Mouse (Mus musculus) CH12.LX (cell line): ENCODE measurements around the gene Gm36028. TPM values are rescaled to one million over a fixed set of nuclear protein-coding genes. Genes with fewer than 3 reads are reported as not detected.

Source experiments
- DNase-seq: peaks from one replicate; pipeline ENCODE4 v3.0.0-alpha.2; 2013; ENCODE audit errors: extremely low read depth
- H3K27ac ChIP-seq: 2 replicates; pipeline ENCODE4 v1.5.1; 2012; ENCODE audit warnings: low read depth, mild to moderate bottlenecking, control low read depth, moderate library complexity; ENCODE audit not compliant: insufficient read depth
- H3K27me3 ChIP-seq: replicated peaks from 2 replicates; pipeline ENCODE3; 2012; ENCODE audit warnings: inconsistent platforms
- H3K36me3 ChIP-seq, 2 experiments: replicated peaks in 1 of 2; 2 replicates each; pipeline versions ENCODE3 to v1.6.1; 2012; ENCODE audit warnings: inconsistent platforms in 1 of 2, low read length in 1 of 2, mild to moderate bottlenecking in 1 of 2, mixed read lengths in 1 of 2, moderate library complexity in 1 of 2; ENCODE audit not compliant: control insufficient read depth in 1 of 2, insufficient read depth in 1 of 2
- H3K4me1 ChIP-seq, 2 experiments: 2 replicates each; pipeline ENCODE4 v1.6.1; 2012; ENCODE audit warnings: inconsistent platforms in 1 of 2, moderate library complexity in 1 of 2; ENCODE audit not compliant: insufficient read depth in 2 of 2, control insufficient read depth in 1 of 2
- H3K4me2 ChIP-seq: 2 replicates; pipeline ENCODE4 v1.6.1; 2012; ENCODE audit warnings: low read depth, mild to moderate bottlenecking, control low read depth; ENCODE audit not compliant: poor library complexity, insufficient read depth, severe bottlenecking
- H3K4me3 ChIP-seq, 3 experiments: fragments of 150-350 bp in 1 of 3; sonication (generic) in 1 of 3; replicated peaks in 1 of 3; 2 replicates each; pipeline versions ENCODE3 to v1.5.1; 2011 to 2012; ENCODE audit warnings: low read depth in 2 of 3, low read length in 2 of 3, mild to moderate bottlenecking in 2 of 3, moderate library complexity in 2 of 3, control low read depth in 1 of 3, improper control_type of control experiment in 1 of 3, inconsistent platforms in 1 of 3, mixed read lengths in 1 of 3; ENCODE audit not compliant: poor library complexity in 1 of 3
- H3K79me2 ChIP-seq: replicated peaks from 2 replicates; pipeline ENCODE4 v1.6.1; 2012; ENCODE audit warnings: mild to moderate bottlenecking, moderate library complexity; ENCODE audit not compliant: control insufficient read depth, poor library complexity, insufficient read depth, severe bottlenecking; ENCODE audit errors: extremely low read depth
- H3K9ac ChIP-seq: 2 replicates; pipeline ENCODE4 v1.6.1; 2012; ENCODE audit warnings: low read depth, mild to moderate bottlenecking, control low read depth, moderate library complexity; ENCODE audit not compliant: insufficient read depth
- H3K9me3 ChIP-seq: replicated peaks from 2 replicates; pipeline ENCODE3; 2012; ENCODE audit warnings: low read length, inconsistent platforms, mixed read lengths
- BHLHE40 ChIP-seq: IDR thresholded peaks from 2 replicates; pipeline ENCODE4 v1.6.1; 2011; ENCODE audit warnings: mild to moderate bottlenecking, low read depth, low read length, improper control_type of control experiment
- CTCF ChIP-seq, 2 experiments: IDR thresholded peaks in 1 of 2; conservative IDR thresholded peaks in 1 of 2; 2 replicates each; pipeline ENCODE4 v1.5.1; 2011 to 2012; ENCODE audit warnings: low read depth in 2 of 2, low read length in 2 of 2, improper control_type of control experiment in 1 of 2, inconsistent platforms in 1 of 2, mild to moderate bottlenecking in 1 of 2, moderate library complexity in 1 of 2
- E2F4 ChIP-seq: IDR thresholded peaks from 2 replicates; pipeline ENCODE4 v1.6.1; 2011; ENCODE audit warnings: low read depth, low read length, improper control_type of control experiment; ENCODE audit not compliant: insufficient replicate concordance
- ETS1 ChIP-seq: conservative IDR thresholded peaks from 2 replicates; pipeline ENCODE4 v1.6.1; 2012; ENCODE audit warnings: low read depth, mild to moderate bottlenecking, inconsistent platforms, low read length, improper control_type of control experiment, moderate library complexity
- HCFC1 ChIP-seq: IDR thresholded peaks from 2 replicates; pipeline ENCODE4 v1.6.1; 2012; ENCODE audit warnings: low read depth, mild to moderate bottlenecking, inconsistent platforms, low read length, improper control_type of control experiment
- JUN ChIP-seq: IDR thresholded peaks from 2 replicates; pipeline ENCODE4 v1.6.1; 2011; ENCODE audit warnings: low read depth, mild to moderate bottlenecking, low read length, improper control_type of control experiment, moderate library complexity; ENCODE audit not compliant: insufficient read depth
- JUND ChIP-seq: conservative IDR thresholded peaks from 2 replicates; pipeline ENCODE4 v1.6.1; 2011; ENCODE audit warnings: low read depth, low read length, improper control_type of control experiment
- KAT2A ChIP-seq: IDR thresholded peaks from 2 replicates; pipeline ENCODE4 v1.6.1; 2012; ENCODE audit warnings: low read length, improper control_type of control experiment, inconsistent platforms; ENCODE audit not compliant: insufficient replicate concordance
- MAFK ChIP-seq: IDR thresholded peaks from 2 replicates; pipeline ENCODE4 v1.6.1; 2011; ENCODE audit warnings: low read length, improper control_type of control experiment; ENCODE audit not compliant: insufficient replicate concordance
- MAZ ChIP-seq: IDR thresholded peaks from 2 replicates; pipeline ENCODE4 v1.6.1; 2012; ENCODE audit warnings: low read depth, mild to moderate bottlenecking, inconsistent platforms, low read length, improper control_type of control experiment, moderate library complexity
- MXI1 ChIP-seq: IDR thresholded peaks from 2 replicates; pipeline ENCODE4 v1.6.1; 2011; ENCODE audit warnings: mild to moderate bottlenecking, low read depth, low read length, improper control_type of control experiment
- MYC ChIP-seq: IDR thresholded peaks from 2 replicates; pipeline ENCODE4 v1.6.1; 2011; ENCODE audit warnings: low read depth, mild to moderate bottlenecking, improper control_type of control experiment, low read length
- NRF1 ChIP-seq: IDR thresholded peaks from 2 replicates; pipeline ENCODE4 v1.6.1; 2014; ENCODE audit warnings: low read depth, mild to moderate bottlenecking, inconsistent platforms, low read length, improper control_type of control experiment, moderate library complexity
- PAX5 ChIP-seq: IDR thresholded peaks from 2 replicates; pipeline ENCODE4 v1.6.1; 2012; ENCODE audit warnings: low read length, inconsistent platforms, mixed read lengths
- POLR2A ChIP-seq: IDR thresholded peaks from 2 replicates; pipeline ENCODE4 v1.6.1; 2011; ENCODE audit warnings: low read depth, mild to moderate bottlenecking, improper control_type of control experiment, low read length
- SIN3A ChIP-seq: IDR thresholded peaks from 2 replicates; pipeline ENCODE4 v1.6.1; 2012; ENCODE audit warnings: low read length, improper control_type of control experiment, inconsistent platforms
- SMC3 ChIP-seq: IDR thresholded peaks from 2 replicates; pipeline ENCODE4 v1.6.1; 2011; ENCODE audit warnings: low read depth, low read length, improper control_type of control experiment
- TCF12 ChIP-seq: IDR thresholded peaks from 2 replicates; pipeline ENCODE4 v1.6.1; 2014; ENCODE audit warnings: low read depth, mild to moderate bottlenecking, inconsistent platforms, low read length, improper control_type of control experiment
- UBTF ChIP-seq: IDR thresholded peaks from 2 replicates; pipeline ENCODE4 v1.6.1; 2012; ENCODE audit warnings: low read depth, mild to moderate bottlenecking, inconsistent platforms, low read length, improper control_type of control experiment, moderate library complexity
- USF2 ChIP-seq: conservative IDR thresholded peaks from 2 replicates; pipeline ENCODE4 v1.6.1; 2011; ENCODE audit warnings: low read depth, low read length, improper control_type of control experiment
- dilution Hi-C: fragments of 300-500 bp; cut with MboI; formaldehyde crosslinking; loops from 2 replicates; pipeline ENCODE4 v1.14.3; 2020; ENCODE audit warnings: low sequenced_read_pairs; ENCODE audit not compliant: extremely low pct_unique_long_range_greater_than_20kb, extremely low pct_ligation_motif_present
- in situ Hi-C: fragments of 300-500 bp; cut with MboI; formaldehyde crosslinking; loops from 3 replicates; pipeline ENCODE4 v1.14.3; 2019; ENCODE audit warnings: low sequenced_read_pairs, low pct_ligation_motif_present, low pct_unique_long_range_greater_than_20kb, mixed read lengths
- polyA plus RNA-seq: library from polyadenylated mRNA; unstranded; fragments of >175 nt; gene quantifications from 2 replicates; pipeline ENCODE4 v1.2.1, GENCODE M21; 2012; ENCODE audit warnings: low read depth; ENCODE audit not compliant: insufficient read length
- total RNA-seq, 2 experiments: library from RNA; depleted of rRNA; stranded (reverse); fragments of 300-350 nt in 1 of 2; fragments of >200 nt in 1 of 2; gene quantifications; 2 replicates each; pipeline ENCODE4 v1.2.3; 2012 to 2014

Gene Gm36028
- total and polyA plus RNA-seq, 3 experiments: not detected

DNA sequence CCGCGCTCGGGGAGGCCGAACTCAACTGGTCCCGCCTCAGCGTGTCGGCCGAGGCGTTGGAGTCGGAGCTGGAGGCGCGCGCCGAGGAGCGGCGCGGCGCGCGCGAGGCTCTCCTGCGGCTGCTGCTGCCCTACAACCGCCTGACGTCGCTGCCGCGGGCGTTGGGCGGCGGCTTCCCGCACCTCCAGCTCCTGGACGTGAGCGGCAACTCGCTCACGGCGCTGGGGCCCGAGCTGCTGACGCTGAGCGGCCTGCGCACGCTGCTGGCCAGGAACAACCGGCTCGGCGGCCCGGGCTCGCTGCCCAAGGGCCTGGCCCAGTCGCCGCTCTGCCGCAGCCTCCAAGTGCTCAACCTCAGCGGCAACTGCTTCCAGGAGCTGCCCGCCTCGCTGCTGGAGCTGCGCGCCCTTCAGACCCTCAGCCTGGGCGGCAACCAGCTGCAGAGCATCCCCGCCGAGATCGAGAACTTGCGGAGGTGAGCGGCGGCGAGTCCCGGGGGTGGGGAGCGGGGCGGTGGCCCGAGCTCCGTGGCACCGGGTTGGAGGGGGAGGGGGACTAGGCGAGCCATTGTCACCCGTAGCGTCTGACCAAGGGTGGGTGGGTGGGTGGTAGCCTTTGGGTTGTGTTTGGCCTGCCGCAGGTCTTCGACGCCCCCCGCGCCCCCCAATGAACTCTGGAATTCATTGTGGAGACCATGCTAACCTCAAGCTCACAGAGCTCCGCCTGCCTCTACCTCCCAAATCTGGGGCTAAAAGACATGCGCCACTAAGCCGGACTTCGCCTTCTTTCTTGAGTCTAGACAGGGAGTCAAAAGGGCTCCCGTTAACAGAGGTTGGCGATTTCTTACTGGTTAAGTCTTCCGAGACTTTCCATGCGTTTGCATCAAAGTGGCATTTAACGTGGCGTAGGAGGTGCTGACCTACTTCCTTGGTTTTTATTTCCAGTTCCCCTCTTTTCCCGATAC lies 7.8 kb upstream of the Gm36028 start:
- TF ChIP-seq KAT2A (no peak), MAZ (no peak), SIN3A (peak; percentile 65), BHLHE40 (no peak), MYC (peak; percentile 16; the same call in 1 of the 2 replicates), CTCF (conservative IDR thresholded peaks at IDR 0.05 in 1 of 2, IDR thresholded peaks at IDR 0.05 in 1 of 2; ENCODE audit: low read depth in 2 of 2, low read length in 2 of 2) (0 out of 4 replicates have a peak, but pooled peaks of 1 of the 2 experiments have one; percentile 4), NRF1 (no peak), UBTF (peak; percentile 91), USF2 (no peak), TCF12 (0 out of 2 replicates have a peak, but pooled peaks have one; percentile 3), JUND (no peak), PAX5 (no peak), POLR2A (no peak; the same call in 1 of the 2 replicates), MAFK (no peak), ETS1 (no peak), E2F4 (no peak), MXI1 (peak; percentile 72), JUN (no peak), HCFC1 (no peak), SMC3 (no peak)
- Histone ChIP-seq H3K4me2 (peak overlapping the region; percentile 62), H3K27me3 (no peaks in the 10 kb centered on the region), H3K79me2 (peaks cover 44% of the 10 kb centered on the region), H3K4me1 (peaks cover 17 to 34% of the 10 kb centered on the region in 2 experiments), H3K9ac (peak overlapping the region; percentile 86), H3K27ac (peak overlapping the region; percentile 83), H3K36me3 (peaks cover 0 to 22% of the 10 kb centered on the region in 2 experiments), H3K9me3 (no peaks in the 10 kb centered on the region), H3K4me3 (peak overlapping the region; percentile 88 to 99 (median 97))
- peak; percentile 57 for DNase-seq
- in situ Hi-C loops: no loop called here
- dilution Hi-C loops: no loop called here
